Mouse (Mus musculus) embryonic fibroblast, embryonic 13.5 days (primary cell): ENCODE measurements around the gene Prdm16.

ENCODE experiments used
- CTCF ChIP-seq: IDR thresholded peaks from 2 replicates; pipeline ENCODE4 v1.5.1; 2011; ENCODE audit warnings: mild to moderate bottlenecking, control low read depth, low read length, moderate library complexity, borderline replicate concordance; ENCODE audit not compliant: insufficient read depth
- POLR2A ChIP-seq: IDR thresholded peaks from 2 replicates; pipeline ENCODE4 v1.6.1; 2011; ENCODE audit warnings: low read depth, mild to moderate bottlenecking, control low read depth, low read length, moderate library complexity

DNA sequence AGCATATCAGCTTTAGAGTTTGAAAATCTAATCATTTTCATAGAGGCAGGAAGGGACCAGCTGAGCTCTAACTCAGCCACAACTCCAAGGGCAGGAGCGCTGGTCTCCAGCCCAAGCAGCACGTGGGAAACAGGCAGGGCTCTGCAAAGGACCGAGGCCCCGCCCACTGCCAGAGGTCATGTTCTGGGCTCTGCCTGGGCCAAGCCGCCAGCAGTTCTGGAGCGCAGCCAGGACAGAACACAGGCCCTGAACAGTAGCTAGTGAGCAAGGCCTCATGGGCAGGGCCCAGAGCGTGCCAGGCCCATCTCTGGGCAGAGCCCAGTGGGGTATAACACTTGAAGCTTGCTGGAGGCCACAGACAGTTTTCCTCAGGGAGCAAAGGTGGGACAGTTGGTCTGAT lies 139.7 kb downstream of the Prdm16 start:
- TF ChIP-seq CTCF = no peak
- no peak for TF ChIP-seq POLR2A
